Mouse (Mus musculus) gastrocnemius, adult 2 months (tissue): Measurements from ENCODE around the gene Rfwd3. TPM values are rescaled to one million over a fixed set of nuclear protein-coding genes. Genes with fewer than 3 reads are reported as not detected.

Experiments
- DNase-seq: peaks from one replicate; pipeline ENCODE4 v3.0.0; 2022
- H3K27ac ChIP-seq: fragments of 200-600 bp; 2 replicates; pipeline ENCODE4 v1.8.1; 2022; ENCODE audit warnings: mild to moderate bottlenecking
- H3K4me3 ChIP-seq: fragments of 200-600 bp; 2 replicates; pipeline ENCODE4 v1.8.1; 2022; ENCODE audit warnings: mild to moderate bottlenecking, moderate library complexity
- CTCF ChIP-seq: fragments of 200-600 bp; IDR thresholded peaks from 2 replicates; pipeline ENCODE4 v1.8.1; 2022; ENCODE audit warnings: antibody characterized with exemption, mild to moderate bottlenecking, moderate library complexity
- intact Hi-C: fragments of 180-260 bp; cut with DNase I; formaldehyde crosslinking; loops from one replicate; pipeline ENCODE4 v1.15.1; 2025
- total RNA-seq, 2 experiments: library from RNA; stranded (reverse); gene quantifications; 2 replicates each; pipeline ENCODE4 v1.2.3; 2021

The Rfwd3 gene
- total RNA-seq, 2 experiments from 2014 or later: 4.5 to 5.2 TPM

GRCm38 (mm10) chr8:111233730-111234129, 66.3 kb downstream of the Rfwd3 start:
- H3K27ac ChIP-seq: no peak overlapping the region
- DNase-seq: no peak
- intact Hi-C loops: no loop called here
- H3K4me3 ChIP-seq: no peak overlapping the region
- TF ChIP-seq CTCF: no peak

- no peak for TF ChIP-seq CTCF
- intact Hi-C loops: no loop called here
- no peak overlapping the region for H3K27ac ChIP-seq
- peak; percentile 24 for DNase-seq
- H3K4me3 ChIP-seq: no peak overlapping the region
These were observed 75.9 kb downstream of the Rfwd3 start for GRCm38 (mm10) chr8:111224153-111224552.

Other genes starting within 250 kb of the Rfwd3 start
- not detected for gene Exosc6, start 243.9 kb downstream of the Rfwd3 start, total RNA-seq
- gene Clec18a, start 207.8 kb downstream of the Rfwd3 start, total RNA-seq: 1 to 10 TPM in 1 of 2 experiments, under 1 TPM in 1; 0.36 to 1.1 TPM
- gene Pdpr, start 205.6 kb downstream of the Rfwd3 start, total RNA-seq: 100 to 1,000 TPM; 111 to 130 TPM
- gene Glg1, start 41.0 kb downstream of the Rfwd3 start, total RNA-seq: 10 to 100 TPM; 31.1 to 39.6 TPM
- gene Mlkl, start 38.0 kb upstream of the Rfwd3 start, total RNA-seq: 1 to 10 TPM in 1 of 2 experiments, under 1 TPM in 1; 0.77 to 1.4 TPM
- under 1 TPM; 0.48 to 0.50 TPM for gene Fa2h, start 93.6 kb upstream of the Rfwd3 start, total RNA-seq
- 1 to 10 TPM; 7.9 to 8.2 TPM for gene Wdr59, start 221.9 kb upstream of the Rfwd3 start, total RNA-seq
- 10 to 100 TPM; 58.6 to 69.8 TPM for gene Znrf1, start 235.9 kb upstream of the Rfwd3 start, total RNA-seq